Mouse (Mus musculus) limb, embryonic 14.5 days (tissue): Measurements from ENCODE around the gene Slc25a23. TPM values are rescaled to one million over a fixed set of nuclear protein-coding genes. Genes with fewer than 3 reads are reported as not detected.

Experiments
- ATAC-seq: fragments of 200-750 bp; cut with Nextera tagmentation; 2 replicates; pipeline ENCODE4 v1.8.0; 2017; ENCODE audit warnings: low read depth, moderate number of reproducible peaks, moderate TSS enrichment; ENCODE audit not compliant: low FRiP score
- DNase-seq: peaks from one replicate; pipeline ENCODE4 v3.0.0-alpha.2; 2015; ENCODE audit warnings: low spot score
- H3K27ac ChIP-seq: fragments of 300-500 bp; sonication (generic); replicated peaks from 2 replicates; pipeline ENCODE4 v1.5.1; 2014; ENCODE audit warnings: low read depth, mild to moderate bottlenecking, low read length, moderate library complexity, mixed read lengths
- H3K27me3 ChIP-seq: fragments of 300-500 bp; sonication (generic); 2 replicates; pipeline ENCODE4 v1.6.1; 2014; ENCODE audit warnings: low read length, mixed read lengths; ENCODE audit not compliant: control insufficient read depth, insufficient read depth
- H3K36me3 ChIP-seq: fragments of 300-500 bp; sonication (generic); 2 replicates; pipeline ENCODE4 v1.6.1; 2014; ENCODE audit warnings: mild to moderate bottlenecking, low read length, moderate library complexity, mixed read lengths; ENCODE audit not compliant: control insufficient read depth, insufficient read depth
- H3K4me1 ChIP-seq: fragments of 300-500 bp; sonication (generic); 2 replicates; pipeline ENCODE4 v1.6.1; 2014; ENCODE audit warnings: antibody characterized with exemption, low read length, mixed read lengths; ENCODE audit not compliant: control insufficient read depth, insufficient read depth
- H3K4me2 ChIP-seq: fragments of 300-500 bp; sonication (generic); replicated peaks from 2 replicates; pipeline ENCODE4 v1.6.1; 2014; ENCODE audit warnings: low read depth, mild to moderate bottlenecking, low read length, moderate library complexity; ENCODE audit not compliant: severe bottlenecking
- H3K4me3 ChIP-seq: fragments of 300-500 bp; sonication (generic); replicated peaks from 2 replicates; pipeline ENCODE4 v1.5.1; 2014; ENCODE audit warnings: low read length
- H3K9ac ChIP-seq: fragments of 300-500 bp; sonication (generic); 2 replicates; pipeline ENCODE4 v1.6.1; 2014; ENCODE audit warnings: mild to moderate bottlenecking, low read depth, low read length, moderate library complexity; ENCODE audit not compliant: severe bottlenecking
- H3K9me3 ChIP-seq: fragments of 300-500 bp; sonication (generic); 2 replicates; pipeline ENCODE4 v1.6.1; 2016; ENCODE audit warnings: low read length; ENCODE audit not compliant: control insufficient read depth
- POLR2A ChIP-seq: fragments of 200-500 bp; IDR thresholded peaks from 2 replicates; pipeline ENCODE4 v1.8.0; 2012; ENCODE audit warnings: inconsistent platforms, mild to moderate bottlenecking, moderate library complexity, borderline replicate concordance; ENCODE audit not compliant: insufficient read depth, insufficient read length; ENCODE audit errors: extremely low read depth
- WGBS: fragments of 180-500 bp; shearing (Covaris S2); extraction: QIAGEN DNeasy Blood & Tissue Kit; methylation state at CpG from one replicate; pipeline ENCODE4 v1.1.7; 2014; 5-methylcytosine and 5-hydroxymethylcytosine counted together
- polyA plus RNA-seq, 2 experiments: library from polyadenylated mRNA; depleted of rRNA in 1 of 2; stranded (reverse) in 1 of 2; unstranded in 1 of 2; fragments of >200 nt; fragmentation: Nextera tagmentation in 1 of 2; extraction: Ambion mirVana in 1 of 2; gene quantifications; 2 replicates each; pipeline versions ENCODE4 v1.2.1 to v1.2.3; 2012 to 2014

The Slc25a23 gene
- polyA plus RNA-seq, 2 experiments: 5.7 to 26.3 TPM

DNA sequence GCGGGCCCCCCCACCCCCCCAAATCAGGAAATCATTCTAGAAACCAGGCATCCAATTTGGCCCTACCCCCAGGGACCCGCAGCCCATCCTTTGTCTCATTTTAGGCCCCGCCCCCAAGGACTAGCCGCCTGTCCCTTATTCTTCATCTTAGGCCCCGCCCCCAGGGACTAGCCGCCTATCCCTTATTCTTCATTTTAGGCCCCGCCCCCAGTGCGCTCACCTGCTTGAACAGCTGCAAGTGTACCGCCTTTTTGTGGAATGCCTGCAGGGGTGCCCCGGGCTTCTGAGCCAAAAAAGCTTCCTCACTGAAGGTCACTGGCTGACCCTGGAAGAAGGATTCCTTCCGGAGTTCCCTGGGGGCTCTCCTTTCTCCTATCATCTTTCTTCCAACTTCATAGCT is 11.0 kb upstream of the Slc25a23 start:
- no peak overlapping the region for H3K4me2 ChIP-seq

GRCm38 (mm10) chr17:57070272-57070671 is 10.6 kb upstream of the Slc25a23 start:
- H3K36me3 ChIP-seq: no peaks in the 10 kb centered on the region
- no peak overlapping the region for H3K9ac ChIP-seq
- H3K4me1 ChIP-seq: no peaks in the 10 kb centered on the region
- peaks cover 4% of the 10 kb centered on the region; the same call in 1 of the 2 replicates for H3K27me3 ChIP-seq
- no peak overlapping the region for H3K27ac ChIP-seq
- H3K9me3 ChIP-seq: no peaks in the 10 kb centered on the region
- no peak overlapping the region for H3K4me2 ChIP-seq
- DNase-seq (no peak), ATAC-seq (no peak)
- 10% methylated on average over 9 of the region's 9 CpGs for WGBS
- no peak for TF ChIP-seq POLR2A
- no peak overlapping the region for H3K4me3 ChIP-seq

More for the DNA sequence above, 11.0 kb upstream of the Slc25a23 start:
- Histone ChIP-seq H3K9ac (no peak overlapping the region), H3K9me3 (no peaks in the 10 kb centered on the region), H3K27me3 (0 out of 2 replicates have a peak, but pooled peaks cover 4% of the 10 kb centered on the region), H3K4me1 (no peaks in the 10 kb centered on the region), H3K27ac (no peak overlapping the region), H3K36me3 (no peaks in the 10 kb centered on the region), H3K4me3 (no peak overlapping the region)
- ATAC-seq: no peak
- WGBS: 7% methylated on average over 11 of the region's 11 CpGs
- DNase-seq: no peak
- TF ChIP-seq POLR2A: no peak

DNA sequence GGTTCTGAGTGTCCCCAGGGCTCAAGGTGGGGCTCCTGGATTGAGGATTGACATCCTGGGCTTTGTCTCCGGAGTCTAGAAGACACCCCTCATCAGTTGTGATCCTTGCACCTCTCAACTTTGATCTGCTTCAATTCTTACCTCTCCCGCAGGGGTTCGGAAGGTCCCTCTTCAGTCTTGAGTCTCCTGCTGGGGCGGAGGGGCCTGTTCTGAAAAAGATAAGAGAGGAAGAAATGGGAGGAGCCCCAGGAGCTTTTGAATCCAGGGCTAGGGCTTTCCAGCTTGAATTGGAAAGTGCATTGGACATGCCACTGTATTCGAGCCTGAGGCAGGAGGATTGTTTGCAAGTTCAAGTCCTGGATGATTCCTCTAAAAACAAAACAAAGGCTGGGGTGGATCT is 7.2 kb upstream of the Slc25a23 start:
- H3K27ac ChIP-seq: no peak overlapping the region
- no peaks in the 10 kb centered on the region for H3K36me3 ChIP-seq
- H3K9ac ChIP-seq: no peak overlapping the region
- 0 out of 2 replicates have a peak, but pooled peaks cover 2% of the 10 kb centered on the region for H3K4me1 ChIP-seq
- ATAC-seq: no peak
- no peak overlapping the region for H3K4me2 ChIP-seq
- 71% methylated on average over 5 of the region's 5 CpGs for WGBS
- TF ChIP-seq POLR2A: no peak
- no peak for DNase-seq
- H3K27me3 ChIP-seq: peaks cover 26% of the 10 kb centered on the region
- H3K9me3 ChIP-seq: no peaks in the 10 kb centered on the region
- H3K4me3 ChIP-seq: no peak overlapping the region

DNA sequence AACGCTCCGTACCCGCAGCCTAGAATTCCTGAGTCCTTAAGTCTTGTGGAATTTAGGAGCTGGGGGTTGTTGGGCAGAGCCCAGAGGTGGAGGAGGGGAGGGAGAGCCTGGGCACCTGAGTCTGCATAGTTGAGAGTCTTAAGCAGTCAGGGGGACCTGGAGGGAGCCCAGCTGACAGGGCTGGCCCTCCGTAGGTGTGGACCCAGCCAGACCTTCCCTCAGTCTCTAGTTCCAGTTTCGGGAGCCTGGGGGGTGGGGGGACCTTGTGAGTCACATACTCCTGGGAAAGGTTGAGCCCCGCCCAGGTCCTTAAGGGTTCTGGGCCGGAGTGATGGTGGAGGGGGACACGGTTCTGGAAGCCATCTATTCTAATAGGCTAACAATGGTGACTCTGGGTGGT is 3.4 kb upstream of the Slc25a23 start:
- DNase-seq: no peak
- no peak for TF ChIP-seq POLR2A
- ATAC-seq: no peak

DNA sequence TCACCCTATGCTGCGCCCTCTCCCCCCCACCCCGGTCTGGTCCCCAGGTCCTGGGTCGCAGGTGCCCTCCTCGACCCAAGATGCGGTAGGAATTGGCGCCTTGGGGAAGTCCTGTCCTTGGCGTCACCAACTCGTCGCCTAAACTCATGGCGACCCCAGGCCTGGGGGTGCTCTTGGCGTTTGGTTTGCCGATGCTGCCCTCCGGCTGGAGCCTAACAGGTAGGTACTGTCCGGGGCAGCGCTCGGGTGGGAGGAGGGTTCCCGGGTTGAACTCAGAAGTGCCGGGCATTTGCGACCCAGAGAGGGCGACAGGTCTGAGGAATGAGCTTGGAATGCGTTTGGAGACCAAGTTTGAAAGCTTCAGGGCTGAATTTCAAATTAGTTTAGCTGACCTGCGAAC is 2.9 kb upstream of the Slc25a23 start:
- Histone ChIP-seq H3K36me3 (no peaks in the 10 kb centered on the region), H3K27me3 (peaks cover 37% of the 10 kb centered on the region), H3K4me3 (peak overlapping the region; percentile 16), H3K9me3 (no peaks in the 10 kb centered on the region), H3K4me1 (0 out of 2 replicates have a peak, but pooled peaks cover 10% of the 10 kb centered on the region), H3K27ac (no peak overlapping the region), H3K9ac (no peak overlapping the region), H3K4me2 (peak overlapping the region; percentile 30; the same call in 1 of the 2 replicates)
- DNase-seq (no peak), ATAC-seq (no peak)
- TF ChIP-seq POLR2A: no peak
- WGBS: 1% methylated on average over 22 of the region's 22 CpGs

More for the DNA sequence above, 3.4 kb upstream of the Slc25a23 start:
- H3K4me1 ChIP-seq: 0 out of 2 replicates have a peak, but pooled peaks cover 10% of the 10 kb centered on the region
- H3K9me3 ChIP-seq: no peaks in the 10 kb centered on the region
- no peaks in the 10 kb centered on the region for H3K36me3 ChIP-seq
- WGBS: 5% methylated on average over 8 of the region's 8 CpGs
- no peak overlapping the region for H3K4me3 ChIP-seq
- H3K27me3 ChIP-seq: peaks cover 37% of the 10 kb centered on the region
- no peak overlapping the region for H3K9ac ChIP-seq
- H3K4me2 ChIP-seq: no peak overlapping the region
- no peak overlapping the region for H3K27ac ChIP-seq
